Mouse (Mus musculus): ENCODE measurements at regions not wholly inside any gene's neighbourhood (a gene's known extent, or its start where the extent isn't known, plus 50 kb on each side); places are given as distances from the start of the nearest gene placed in this dataset.
A peak's percentile ranks its signal among the peaks of the same experiment; 100 is the strongest.

- DNase-seq: peak; percentile 64
- Histone ChIP-seq H3K27ac (peak overlapping the region; percentile 78), H3K4me3 (peak overlapping the region; percentile 7; the same call in 1 of the 2 replicates)
- no peak for TF ChIP-seq CTCF (IDR thresholded peaks at IDR 0.05)
- intact Hi-C loops (cut with DNase I): loop anchor here (2.0 kb wide), 1 partner anchor 114 kb away; no protein-coding TSS in a partner anchor
Measured at GRCm38 (mm10) chr4:8945116-8945515, 706.3 kb upstream of the Car8 start.

DNA sequence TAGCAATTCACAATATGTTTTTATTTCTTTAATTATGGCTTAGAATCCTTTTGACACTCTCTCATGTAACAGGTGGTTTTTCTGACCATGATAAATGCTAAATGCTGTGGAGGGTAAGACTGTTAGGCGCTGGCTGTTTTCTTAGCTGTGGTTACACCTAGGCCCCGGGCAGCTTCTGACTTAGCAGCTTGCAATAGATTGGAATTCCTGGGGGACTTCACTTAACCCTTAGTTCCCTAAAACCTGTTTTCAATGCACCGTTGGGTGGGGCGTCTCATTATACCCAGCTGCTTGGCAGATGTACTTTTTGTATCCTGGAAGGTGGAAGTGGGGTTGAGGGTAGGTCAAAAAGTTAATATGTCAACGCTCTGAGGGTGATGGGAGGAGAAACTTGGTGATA, 704.2 kb upstream of the Car8 start:
- Histone ChIP-seq H3K4me3 (peak overlapping the region; percentile 16; the same call in 1 of the 2 replicates), H3K27ac (peak overlapping the region; percentile 24; the same call in 1 of the 2 replicates)
- intact Hi-C loops (cut with DNase I): loop anchor here (5.0 kb wide), 1 partner anchor 84 kb away; no protein-coding TSS in a partner anchor
- no peak for DNase-seq
- TF ChIP-seq CTCF (IDR thresholded peaks at IDR 0.05): no peak

DNA sequence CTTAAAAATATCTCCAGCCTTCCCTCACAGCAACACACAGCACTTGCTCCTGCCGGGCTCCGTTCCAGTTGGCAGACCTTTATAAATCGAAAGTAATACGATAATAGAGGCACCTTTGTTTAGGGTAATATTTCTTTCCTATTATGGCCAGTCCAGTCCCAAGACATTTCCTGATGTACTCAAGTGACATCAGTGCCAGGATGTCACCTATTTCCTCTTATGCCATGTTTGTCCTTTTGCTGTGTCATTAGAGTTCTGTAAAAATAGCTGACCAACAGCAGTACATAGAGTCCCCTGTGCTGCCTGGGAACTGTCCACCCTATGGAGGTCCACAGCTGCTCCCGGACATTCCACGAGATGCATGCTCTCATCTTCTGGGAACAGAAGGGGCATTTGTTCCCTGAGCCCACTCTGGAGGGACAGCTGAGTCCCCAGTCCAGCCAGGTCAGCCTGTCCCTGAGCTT, 700.1 kb upstream of the Car8 start:
- peak overlapping the region; percentile 71 for H3K4me3 ChIP-seq
- peak; percentile 85 for DNase-seq
- peak overlapping the region; percentile 95 for H3K27ac ChIP-seq
- intact Hi-C loops (cut with DNase I): loop anchor here (2.0 kb wide), 3 partner anchors 28 to 156 kb away; no protein-coding TSS in a partner anchor
- TF ChIP-seq CTCF (IDR thresholded peaks at IDR 0.05): no peak

- Histone ChIP-seq H3K4me3 (no peak overlapping the region), H3K27ac (no peak overlapping the region)
- TF ChIP-seq CTCF (IDR thresholded peaks at IDR 0.05): no peak
- no peak for DNase-seq
- intact Hi-C loops (cut with DNase I): no loop called here
Measured at GRCm38 (mm10) chr4:8935899-8936298, 697.1 kb upstream of the Car8 start.

GRCm38 (mm10) chr4:8934541-8934940, 695.7 kb upstream of the Car8 start:
- Histone ChIP-seq H3K4me3 (no peak overlapping the region), H3K27ac (no peak overlapping the region)
- intact Hi-C loops (cut with DNase I): no loop called here
- TF ChIP-seq CTCF (IDR thresholded peaks at IDR 0.05): no peak
- DNase-seq: no peak

DNA sequence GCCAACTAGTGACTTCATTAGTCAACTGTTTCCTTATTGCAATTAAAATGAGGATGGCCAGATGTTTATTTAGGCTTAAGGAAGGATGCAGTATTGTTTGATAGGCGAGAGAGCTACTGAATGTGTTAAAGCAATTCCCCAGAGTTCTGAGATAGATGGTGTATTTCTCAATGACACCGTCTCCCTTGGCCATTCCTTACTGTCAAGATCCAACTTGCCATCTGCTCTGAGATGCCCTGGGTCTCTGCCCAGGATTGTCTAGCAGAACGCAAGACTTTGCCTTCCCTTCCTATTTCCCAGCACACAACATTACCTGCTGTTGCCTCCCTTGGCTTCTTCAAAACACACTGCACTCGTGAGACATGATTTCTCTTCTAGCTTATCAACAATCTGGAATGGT, 690.5 kb upstream of the Car8 start:
- intact Hi-C loops (cut with DNase I): no loop called here
- DNase-seq: no peak
- TF ChIP-seq CTCF (IDR thresholded peaks at IDR 0.05): no peak
- no peak overlapping the region for H3K27ac ChIP-seq
- no peak overlapping the region for H3K4me3 ChIP-seq

GRCm38 (mm10) chr4:8928551-8929305, 689.9 kb upstream of the Car8 start:
- Histone ChIP-seq H3K4me3 (no peak overlapping the region), H3K27ac (no peak overlapping the region)
- intact Hi-C loops (cut with DNase I): no loop called here
- no peak for TF ChIP-seq CTCF (IDR thresholded peaks at IDR 0.05)
- no peak for DNase-seq

GRCm38 (mm10) chr4:8927276-8927906, 688.5 kb upstream of the Car8 start:
- DNase-seq: no peak
- Histone ChIP-seq H3K4me3 (no peak overlapping the region), H3K27ac (no peak overlapping the region)
- intact Hi-C loops (cut with DNase I): no loop called here
- no peak for TF ChIP-seq CTCF (IDR thresholded peaks at IDR 0.05)

GRCm38 (mm10) chr4:8926642-8927275, 687.9 kb upstream of the Car8 start:
- Histone ChIP-seq H3K27ac (no peak overlapping the region), H3K4me3 (no peak overlapping the region)
- intact Hi-C loops (cut with DNase I): no loop called here
- DNase-seq: no peak
- TF ChIP-seq CTCF (IDR thresholded peaks at IDR 0.05): no peak

GRCm38 (mm10) chr4:8922695-8923363, 684.0 kb upstream of the Car8 start:
- Histone ChIP-seq H3K4me3 (no peak overlapping the region), H3K27ac (no peak overlapping the region)
- intact Hi-C loops (cut with DNase I): no loop called here
- no peak for DNase-seq
- no peak for TF ChIP-seq CTCF (IDR thresholded peaks at IDR 0.05)

DNA sequence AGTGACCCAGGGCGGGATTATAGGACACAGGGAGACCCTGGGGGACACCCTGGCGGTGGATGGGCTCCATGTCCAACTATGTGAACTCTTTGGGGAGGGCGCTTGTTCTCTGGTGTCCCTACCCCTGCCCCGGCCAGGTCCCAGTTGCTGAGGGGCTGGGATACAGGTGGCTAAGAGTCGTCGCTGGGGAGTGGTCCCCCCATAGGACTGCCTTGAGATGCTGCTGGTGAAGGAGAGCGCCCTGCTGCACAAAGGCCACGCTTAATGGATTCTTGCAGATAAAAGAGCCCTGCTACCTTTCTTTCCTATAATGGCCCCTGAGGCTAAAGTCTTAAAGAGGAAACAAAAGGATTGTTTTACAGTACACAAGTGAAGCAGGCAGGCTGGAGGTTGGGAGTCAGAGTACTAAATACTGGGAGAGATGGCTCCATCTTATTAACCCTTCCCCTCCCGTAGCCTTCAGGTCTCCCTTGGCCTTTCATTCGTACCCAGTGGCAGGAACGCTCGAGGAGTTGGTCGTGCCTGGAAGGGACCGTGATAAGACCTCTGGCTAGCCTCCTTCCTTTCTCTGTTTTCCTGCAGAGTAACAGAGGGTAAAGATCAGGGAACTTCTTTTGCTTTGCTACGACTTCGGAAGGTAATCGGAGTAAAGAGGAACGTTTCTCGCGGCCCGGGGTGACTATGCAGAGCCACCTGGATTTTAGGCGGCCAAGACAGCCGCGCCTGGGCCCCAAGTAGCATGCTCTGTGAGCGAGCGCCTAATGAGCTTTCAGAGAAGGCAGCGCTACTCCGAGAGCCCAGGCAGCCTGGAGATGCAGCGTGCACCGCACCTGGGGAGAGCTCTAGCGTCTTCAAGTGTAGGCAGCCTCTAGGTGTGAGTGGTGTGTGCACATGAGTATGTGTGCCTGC, 682.9 kb upstream of the Car8 start:
- Histone ChIP-seq H3K27ac (no peak overlapping the region), H3K4me3 (no peak overlapping the region)
- intact Hi-C loops (cut with DNase I): no loop called here
- no peak for DNase-seq
- TF ChIP-seq CTCF (IDR thresholded peaks at IDR 0.05): no peak

DNA sequence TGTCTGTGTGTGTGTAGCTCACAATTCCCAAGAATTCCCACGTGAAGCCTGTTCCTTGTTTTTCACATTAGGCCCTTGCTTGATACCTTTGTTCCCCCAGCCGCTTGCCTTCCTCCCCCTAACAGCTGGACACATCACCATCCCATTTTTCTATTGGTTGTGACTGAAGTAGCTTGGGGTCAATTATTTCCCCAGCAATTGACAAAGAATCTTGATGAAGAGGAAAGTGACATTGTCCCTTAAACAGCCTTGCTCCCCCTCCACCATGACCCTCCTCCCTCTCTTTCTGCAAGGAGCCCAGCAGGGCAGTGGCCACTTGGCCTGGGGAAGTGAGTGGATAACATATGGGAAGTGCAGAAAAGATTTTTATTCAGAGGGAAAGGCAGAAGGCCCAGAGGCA, 681.5 kb upstream of the Car8 start:
- Histone ChIP-seq H3K27ac (no peak overlapping the region), H3K4me3 (no peak overlapping the region)
- no peak for TF ChIP-seq CTCF (IDR thresholded peaks at IDR 0.05)
- DNase-seq: no peak
- intact Hi-C loops (cut with DNase I): no loop called here

All from gastrocnemius, adult 2 months (tissue).